Mouse (Mus musculus) adrenal gland, adult 18-20 months (tissue): ENCODE measurements around the gene Mien1. TPM values are rescaled to one million over a fixed set of nuclear protein-coding genes. Genes with fewer than 3 reads are reported as not detected.

Experiments
- DNase-seq, 2 experiments: peaks; one replicate each; pipeline ENCODE4 v3.0.0; 2021 to 2022; ENCODE audit warnings: low spot score in 2 of 2
- total RNA-seq, 2 experiments: library from RNA; stranded (reverse); gene quantifications; 1 replicate in 1 of 2; 2 replicates in 1 of 2; pipeline ENCODE4 v1.2.3; 2021

Mien1 gene
- total RNA-seq, 2 experiments from 2014 or later = 89.5 to 94.5 TPM

DNA sequence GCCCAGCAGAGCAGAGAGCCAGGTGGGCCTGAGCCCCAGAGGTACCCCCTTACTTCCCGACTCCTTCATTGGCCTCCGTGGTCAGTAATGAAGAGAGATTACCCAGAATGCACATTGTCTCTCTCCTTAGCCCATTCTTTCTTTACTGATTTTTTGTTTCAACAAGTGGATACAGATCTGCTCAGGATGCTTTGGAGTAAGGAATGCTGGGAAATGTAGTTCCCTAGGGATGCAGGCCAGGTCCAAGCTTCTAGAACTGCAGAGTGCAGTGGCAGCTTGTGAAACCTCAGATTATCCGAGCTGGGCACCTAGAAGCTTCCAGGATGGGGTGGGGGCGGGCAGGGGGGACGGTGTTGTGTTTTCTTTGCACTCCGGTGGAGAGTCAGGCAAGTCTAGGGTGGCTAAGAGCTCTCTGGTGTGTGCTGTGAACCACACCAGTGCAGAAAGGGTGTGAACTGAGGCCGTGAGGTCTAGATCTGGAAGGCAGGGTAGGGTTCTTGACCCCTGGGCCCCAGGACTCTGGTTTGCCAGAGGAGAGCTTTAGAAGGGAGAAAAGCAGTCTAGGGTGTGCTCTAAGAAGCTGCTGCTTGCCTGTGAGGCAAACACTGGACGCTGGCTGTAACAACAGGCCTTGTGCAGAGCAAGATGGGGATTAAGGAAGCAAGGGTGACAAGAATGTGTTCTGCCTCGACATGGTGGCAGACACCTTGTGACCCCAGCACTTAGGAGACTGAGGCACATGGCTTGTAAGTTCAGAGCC, 6.9 kb downstream of the Mien1 start:
- DNase-seq = no peak

- no peak for DNase-seq
Measured at GRCm38 (mm10) chr11:98428436-98428835, 10.4 kb downstream of the Mien1 start.

- no peak for DNase-seq
Measured at GRCm38 (mm10) chr11:98426592-98426991, 12.2 kb downstream of the Mien1 start.

DNA sequence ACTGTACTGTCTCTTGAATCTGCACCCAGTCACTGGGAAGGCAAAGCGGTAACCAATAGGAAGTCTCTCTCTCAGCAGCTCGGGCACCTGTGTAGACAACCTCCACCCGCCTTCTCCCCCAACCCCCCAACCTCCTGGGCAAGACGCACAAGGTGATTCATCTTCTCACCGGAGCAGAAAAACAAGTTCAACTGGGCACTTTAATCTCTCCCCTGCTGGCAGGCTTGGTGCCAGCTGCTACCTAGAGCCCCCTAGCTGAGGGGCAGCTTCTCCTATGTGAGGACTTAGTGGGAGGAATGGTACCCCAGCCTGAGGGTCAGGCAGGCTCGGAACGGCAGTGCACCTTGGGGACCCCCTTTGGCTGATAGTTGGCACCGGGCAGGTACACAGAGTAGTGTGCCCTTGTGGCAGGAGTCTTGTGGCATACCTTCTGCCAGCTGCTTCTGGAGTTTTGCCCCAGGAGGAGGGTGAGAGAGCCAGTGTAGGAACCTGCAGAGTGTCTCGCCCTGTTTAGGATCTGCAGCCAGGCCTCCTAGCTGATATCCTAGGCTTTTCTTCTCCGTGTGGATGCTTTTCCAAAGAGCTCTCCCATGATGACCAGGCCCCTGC, 19.7 kb downstream of the Mien1 start:
- no peak for DNase-seq

DNA sequence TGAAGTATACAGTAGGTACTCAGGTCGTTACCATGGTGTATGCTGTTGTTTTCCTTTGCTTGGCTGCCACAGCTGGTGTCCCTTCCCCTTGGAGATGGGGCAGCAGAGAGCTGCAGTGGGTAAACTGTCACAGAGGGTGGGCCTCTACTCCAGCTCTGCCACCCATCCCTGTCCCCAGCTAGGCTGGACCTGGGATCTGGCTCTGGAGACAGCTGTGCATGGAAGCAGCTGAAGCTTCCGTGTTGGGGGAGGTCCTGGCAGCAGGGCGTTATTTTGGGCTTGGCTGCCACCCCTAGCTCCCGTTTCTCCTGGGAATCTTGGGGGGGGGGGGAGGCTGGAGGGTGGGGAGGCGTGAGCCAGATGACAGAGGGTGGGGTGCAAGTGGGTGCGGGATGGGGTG, 20.5 kb downstream of the Mien1 start:
- no peak for DNase-seq

- no peak for DNase-seq
Measured at GRCm38 (mm10) chr11:98417074-98417473, 21.7 kb downstream of the Mien1 start.

GRCm38 (mm10) chr11:98414162-98414561, 24.6 kb downstream of the Mien1 start:
- no peak for DNase-seq

DNA sequence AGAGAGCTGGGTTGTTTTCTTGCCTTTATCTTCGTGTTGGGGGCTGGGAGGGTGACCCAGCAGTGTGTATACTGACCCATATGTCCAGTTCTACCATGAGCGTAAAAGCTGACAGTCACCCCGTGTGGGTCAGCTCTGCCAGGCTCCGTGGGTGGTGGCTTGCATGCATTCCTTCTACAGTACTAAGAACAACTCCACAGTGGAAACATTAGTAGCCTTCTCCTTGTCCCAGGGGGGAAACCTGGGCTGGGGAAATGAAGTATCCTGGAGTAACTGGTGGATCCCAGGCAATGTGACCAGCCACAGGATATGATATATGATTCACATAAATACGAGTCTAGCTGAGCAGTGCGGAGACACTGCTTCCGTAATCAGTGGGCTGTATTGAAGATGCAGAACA, 25.1 kb downstream of the Mien1 start:
- no peak for DNase-seq

DNA sequence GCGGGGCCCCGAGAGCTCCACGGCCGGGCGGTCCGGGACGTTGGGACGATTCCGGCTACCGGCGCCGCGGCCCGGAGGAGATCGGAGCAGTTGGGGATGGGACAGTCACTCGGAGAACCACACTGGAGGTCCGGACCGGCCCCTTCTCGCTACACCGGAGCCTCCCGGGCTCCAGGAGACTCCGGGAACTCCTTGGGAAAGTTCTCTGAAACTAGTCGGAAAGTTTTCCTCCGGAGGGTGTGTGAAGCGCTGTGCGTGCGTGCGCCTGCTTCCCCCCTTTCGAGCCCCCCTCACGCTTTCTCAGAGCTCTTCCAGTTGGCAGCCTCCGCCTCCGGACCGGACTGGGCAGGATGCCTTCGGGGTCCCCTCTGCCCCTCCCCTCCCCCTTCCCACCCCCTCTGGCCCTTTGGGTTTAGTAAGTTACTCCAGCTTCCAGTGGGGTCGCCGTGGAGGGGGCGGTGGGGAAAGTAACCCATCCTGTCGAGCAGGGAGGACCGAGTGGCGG, 25.9 kb downstream of the Mien1 start:
- no peak for DNase-seq

DNA sequence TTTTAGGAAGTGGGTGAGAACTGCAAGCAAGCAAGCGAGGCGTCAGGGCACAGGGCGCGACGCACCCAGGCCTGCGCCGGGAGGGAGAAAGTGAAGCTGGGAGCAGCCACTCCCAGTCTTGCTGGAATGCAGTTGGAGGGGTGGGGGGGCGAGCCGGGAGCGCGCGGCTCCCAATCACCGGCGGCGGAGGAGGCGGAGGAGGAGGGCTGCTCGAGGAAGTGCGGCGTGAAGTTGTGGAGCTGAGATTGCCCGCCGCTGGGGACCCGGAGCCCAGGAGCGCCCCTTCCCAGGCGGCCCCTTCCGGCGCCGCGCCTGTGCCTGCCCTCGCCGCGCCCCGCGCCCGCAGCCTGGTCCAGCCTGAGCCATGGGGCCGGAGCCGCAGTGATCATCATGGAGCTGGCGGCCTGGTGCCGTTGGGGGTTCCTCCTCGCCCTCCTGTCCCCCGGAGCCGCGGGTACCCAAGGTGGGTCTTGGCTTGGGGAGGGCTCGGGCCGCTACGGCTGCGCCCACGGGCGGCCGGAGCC, 26.5 kb downstream of the Mien1 start, which contains the start of gene Erbb2:
TSS of gene Erbb2 (plus strand) at position 198 of the 524 bp plus-strand sequence.
- DNase-seq = peak; percentile 48 to 54

GRCm38 (mm10) chr11:98409341-98409822, 29.4 kb downstream of the Mien1 start:
- DNase-seq = no peak

GRCm38 (mm10) chr11:98408872-98409271, 29.9 kb downstream of the Mien1 start:
- DNase-seq = no peak

DNA sequence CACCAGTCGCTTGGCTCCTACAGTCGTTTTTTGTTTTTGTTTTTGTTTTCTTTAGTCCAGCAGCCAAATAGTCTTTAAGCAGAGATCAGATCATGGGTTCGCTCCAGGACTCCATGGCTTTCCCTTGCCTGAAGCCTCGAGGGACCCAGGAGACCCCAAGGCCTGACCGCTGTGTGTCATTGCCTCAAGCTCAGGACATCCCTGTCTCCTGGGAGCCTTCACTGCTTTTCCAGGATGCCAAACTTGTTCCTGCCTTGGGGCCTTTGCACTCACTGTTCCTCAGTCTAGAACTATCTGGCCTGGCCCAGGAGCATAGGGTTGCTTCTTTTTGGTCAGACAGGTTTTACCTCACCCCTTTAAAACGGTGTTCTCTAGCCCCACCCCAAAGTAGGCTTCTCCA, 32.2 kb downstream of the Mien1 start:
- DNase-seq = no peak

- no peak for DNase-seq
Measured at GRCm38 (mm10) chr11:98400816-98401215, 38.0 kb downstream of the Mien1 start.

DNA sequence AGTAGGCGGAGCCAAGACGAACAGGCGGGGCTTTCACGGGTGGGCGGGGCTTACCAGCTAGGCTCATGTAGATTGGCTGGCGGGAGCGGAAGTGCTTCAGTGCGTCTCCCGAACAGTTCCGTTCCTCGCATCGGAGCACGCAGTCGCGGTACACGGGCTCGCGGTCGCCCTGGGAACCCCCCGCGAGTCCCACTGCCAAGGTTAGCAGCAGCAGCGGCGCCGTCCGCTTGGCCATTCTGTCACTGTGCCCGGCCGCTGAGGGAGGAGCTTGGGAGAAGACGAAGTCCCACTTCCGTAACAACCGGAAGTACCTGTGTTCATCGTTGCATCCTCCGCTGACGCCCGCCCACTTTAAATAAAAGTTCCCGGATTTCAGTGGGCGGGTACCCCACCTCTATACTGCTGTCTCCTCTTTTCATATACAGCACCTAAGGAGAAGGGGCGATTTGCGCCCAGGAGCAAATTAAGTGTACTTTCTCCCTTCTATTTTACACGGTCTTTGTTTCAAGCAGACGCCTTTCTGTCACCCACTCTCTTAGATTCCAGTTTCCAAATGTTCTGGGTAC, 38.5 kb downstream of the Mien1 start, which contains the start of gene Pgap3:
TSS of gene Pgap3 (minus strand) at position 330 of the 566 bp plus-strand sequence.
- peak; percentile 74 to 77 for DNase-seq

- DNase-seq = no peak
Measured at GRCm38 (mm10) chr11:98397946-98398345, 40.8 kb downstream of the Mien1 start.

DNA sequence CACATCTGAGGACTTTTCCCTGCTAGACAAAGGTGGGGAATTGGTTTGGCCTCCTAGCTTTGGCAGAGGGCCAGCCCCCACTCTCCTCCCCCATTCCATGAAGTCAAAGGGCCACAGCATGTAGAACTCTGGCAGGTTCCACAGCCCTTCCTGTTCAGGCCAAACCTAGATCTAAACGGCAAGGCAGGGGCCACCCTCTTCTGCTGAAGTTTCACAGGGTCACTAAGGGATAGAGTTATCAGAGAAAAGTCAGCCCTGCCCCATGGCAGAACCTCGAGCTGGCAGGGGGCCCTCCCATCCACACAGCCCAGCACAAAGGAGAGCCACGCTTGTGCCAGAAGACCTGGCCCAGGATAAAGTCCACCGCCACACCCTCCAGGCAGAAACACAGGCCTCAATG, 43.8 kb downstream of the Mien1 start:
- no peak for DNase-seq

DNA sequence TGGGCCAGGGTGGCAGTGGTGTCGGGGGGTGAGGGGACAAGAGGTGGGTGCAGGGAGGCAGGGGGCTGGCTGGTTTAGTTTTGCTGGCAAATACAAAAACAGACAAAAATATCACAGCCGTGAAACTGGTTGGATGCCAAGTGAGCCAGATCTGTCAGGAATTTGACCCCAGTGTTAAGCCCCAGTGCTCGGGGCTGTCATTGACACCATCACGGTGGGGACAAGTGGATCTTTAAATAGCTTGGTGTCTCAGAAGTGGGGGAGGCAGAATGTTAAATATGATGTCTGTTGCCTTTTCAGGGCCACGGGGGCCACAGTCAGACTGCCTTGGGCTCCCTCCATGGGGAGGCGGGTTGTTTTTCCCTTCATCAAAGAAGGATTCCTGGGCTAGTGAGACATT, 44.5 kb downstream of the Mien1 start:
- no peak for DNase-seq

DNA sequence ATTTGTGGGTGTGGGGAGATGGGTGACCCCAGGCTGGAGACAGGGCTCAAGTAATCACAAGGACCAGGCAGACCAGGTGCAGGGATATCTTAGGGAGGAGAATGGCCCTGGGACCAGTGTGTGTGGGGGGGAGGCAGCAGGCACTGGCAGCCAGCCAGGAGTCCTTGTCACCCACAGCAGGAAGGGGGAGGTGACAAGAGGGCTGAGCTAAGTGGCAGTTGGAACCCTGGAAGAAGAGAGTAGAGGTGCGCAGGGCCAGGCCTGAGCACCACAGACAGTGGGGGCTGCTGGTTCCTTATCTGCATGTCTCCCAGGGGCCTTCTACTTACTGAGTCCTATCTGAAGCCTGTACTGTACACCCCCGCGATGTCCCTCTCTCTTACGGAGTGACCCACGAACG, 45.5 kb downstream of the Mien1 start:
- DNase-seq = no peak

- no peak for DNase-seq
Measured at GRCm38 (mm10) chr11:98392645-98393044, 46.1 kb downstream of the Mien1 start.

- DNase-seq = no peak
Measured at GRCm38 (mm10) chr11:98392034-98392433, 46.8 kb downstream of the Mien1 start.

- no peak for DNase-seq
Measured at GRCm38 (mm10) chr11:98390141-98390540, 48.6 kb downstream of the Mien1 start.
